ENCODE assay signal across 8 mouse cellular contexts in genomic region chr19:8820424-8820956, GRCm38 (mm10). TPM values are rescaled to one million over a fixed set of nuclear protein-coding genes. Genes with fewer than 3 reads are reported as not detected.
DNase-seq lines count a peak whose midpoint lies in the region; ATAC-seq and TF ChIP-seq lines count a peak whose summit lies in the region.

No protein-coding gene starts in this region.

- peaks cover 10% of the 10 kb centered on the region; the same call in 1 of the 2 replicates for H3K79me2 ChIP-seq in liver, adult 2 months (ENCODE audit: control insufficient read depth, insufficient read depth, low read length)

- WGBS in forebrain, embryonic 10.5 days = under 1% methylated on average over 48 of the region's 48 CpGs
- WGBS in liver, adult 2 months = under 1% methylated on average over 48 of the region's 48 CpGs
- under 1% methylated on average over 48 of the region's 48 CpGs for WGBS in small intestine, adult 2 months

- no peak for ATAC-seq in G1E (ENCODE audit: extremely low read depth, insufficient number of reproducible peaks, low FRiP score, poor library complexity, severe bottlenecking)

- peak overlapping the region; percentile 93 for H3K9ac ChIP-seq in liver, adult 2 months (ENCODE audit: low read depth, low read length)

- H3K27me3 ChIP-seq in G1E (ENCODE audit: insufficient read depth, low read length) = no peaks in the 10 kb centered on the region
- H3K27me3 ChIP-seq in forebrain, embryonic 10.5 days (ENCODE audit: poor library complexity, severe bottlenecking) = no peaks in the 10 kb centered on the region
- no peaks in the 10 kb centered on the region for H3K27me3 ChIP-seq in liver, adult 2 months (ENCODE audit: control insufficient read depth, insufficient read depth, low read length)
- H3K27me3 ChIP-seq in small intestine, adult 2 months (ENCODE audit: control insufficient read depth, insufficient read depth, low read length) = no peaks in the 10 kb centered on the region

- H3K4me1 ChIP-seq in G1E (ENCODE audit: insufficient read depth, low read depth, low read length) = peaks cover 40% of the 10 kb centered on the region
- peaks cover 48% of the 10 kb centered on the region for H3K4me1 ChIP-seq in forebrain, embryonic 10.5 days
- peaks cover 18% of the 10 kb centered on the region for H3K4me1 ChIP-seq in liver, adult 2 months (ENCODE audit: control insufficient read depth, insufficient read depth, low read length)
- peaks cover 2% of the 10 kb centered on the region; the same call in 1 of the 2 replicates for H3K4me1 ChIP-seq in small intestine, adult 2 months (ENCODE audit: control insufficient read depth, insufficient read depth, insufficient read length, low read length)

- H3K4me3 ChIP-seq in G1E (ENCODE audit: low read depth, low read length) = peak overlapping the region; percentile 84
- peak overlapping the region; percentile 81 for H3K4me3 ChIP-seq in forebrain, embryonic 10.5 days
- peak overlapping the region; percentile 76 for H3K4me3 ChIP-seq in liver, adult 2 months (ENCODE audit: insufficient read depth, low read depth, low read length)
- peak overlapping the region; percentile 96 for H3K4me3 ChIP-seq in small intestine, adult 2 months (ENCODE audit: low read depth, low read length)

- DNase-seq in kidney, adult 11 months = peak; percentile 43
- DNase-seq in kidney, postnatal 14 days = no peak
- DNase-seq in G1E (ENCODE audit: low spot score) = no peak
- DNase-seq in forebrain, embryonic 10.5 days (ENCODE audit: extremely low spot score, low spot score) = no peak
- DNase-seq in liver, adult 2 months (ENCODE audit: extremely low read depth, low read depth, low spot score) = peak; percentile 37
- no peak for DNase-seq in MN1 (ENCODE audit: low spot score)
- DNase-seq in cerebellum, postnatal 4 days (ENCODE audit: low spot score in 2 of 2) = no peak

- TF ChIP-seq POLR2A in liver, adult 2 months (IDR thresholded peaks at IDR 0.05; ENCODE audit: extremely low read depth, insufficient read depth, low read length) = no peak
- TF ChIP-seq POLR2A in small intestine, adult 2 months (IDR thresholded peaks at IDR 0.05; ENCODE audit: low read depth, low read length) = no peak

- peak overlapping the region; percentile 97 for H3K27ac ChIP-seq in forebrain, embryonic 10.5 days
- H3K27ac ChIP-seq in liver, adult 2 months (replicated peaks; ENCODE audit: insufficient read depth, low read depth, low read length) = peak overlapping the region; percentile 84
- H3K27ac ChIP-seq in small intestine, adult 2 months (ENCODE audit: insufficient read depth, low read depth, low read length) = peak overlapping the region; percentile 98

- TF ChIP-seq CTCF in G1E (IDR thresholded peaks at IDR 0.05; ENCODE audit: low read depth, low read length) = no peak
- TF ChIP-seq CTCF in liver, adult 2 months (IDR thresholded peaks at IDR 0.05; ENCODE audit: low read depth, low read length) = no peak
- TF ChIP-seq CTCF in small intestine, adult 2 months (IDR thresholded peaks at IDR 0.05; ENCODE audit: extremely low read depth, insufficient read length, insufficient replicate concordance, low read depth, low read length) = no peak

- no peaks in the 10 kb centered on the region for H3K9me3 ChIP-seq in G1E (replicated peaks)
- no peaks in the 10 kb centered on the region for H3K9me3 ChIP-seq in forebrain, embryonic 10.5 days

- H3K36me3 ChIP-seq in G1E (replicated peaks) = peaks cover 55% of the 10 kb centered on the region
- peaks cover 53% of the 10 kb centered on the region for H3K36me3 ChIP-seq in forebrain, embryonic 10.5 days (replicated peaks)
- peaks cover 28% of the 10 kb centered on the region for H3K36me3 ChIP-seq in liver, adult 2 months (ENCODE audit: control insufficient read depth, insufficient read depth, low read length)
- peaks cover 29% of the 10 kb centered on the region for H3K36me3 ChIP-seq in small intestine, adult 2 months (ENCODE audit: control insufficient read depth, insufficient read depth, low read length)

RNA-seq across cellular contexts. Expression of gene Hnrnpul2, which starts 0.7 kb away (rescaled TPM):
- total RNA-seq in G1E (2014; fragmentation: Nextera tagmentation) (75.0 and 82.1 TPM in 2 replicates), G1E (2017) (33.7 and 45.9 TPM in 2 replicates)
- polyA plus RNA-seq in G1E (2012) = 114 and 136 TPM in 2 replicates
- 4.9 and 5.4 TPM in 2 replicates for polyA plus RNA-seq in forebrain, embryonic 10.5 days (2016; fragmentation: Nextera tagmentation; extraction: Ambion mirVana)
- total RNA-seq in liver, adult 2 months (2014; rRNA removed) = 19.5 and 19.6 TPM in 2 replicates
- 11.2 and 11.6 TPM in 2 replicates for polyA plus RNA-seq in liver, adult 2 months (2012; rRNA removed)
- 9.2 and 20.9 TPM in 2 replicates for polyA plus RNA-seq in small intestine, adult 2 months (2012; rRNA removed)

RNA-seq across cellular contexts. Expression of gene Ttc9c, which starts 1.4 kb away (rescaled TPM):
- 61.6 and 73.9 TPM in 2 replicates for total RNA-seq in G1E (2014; fragmentation: Nextera tagmentation)
- total RNA-seq in G1E (2017) = 74.7 and 76.1 TPM in 2 replicates
- polyA plus RNA-seq in G1E (2012) = 4.7 and 6.9 TPM in 2 replicates
- 82.5 and 85.5 TPM in 2 replicates for polyA plus RNA-seq in forebrain, embryonic 10.5 days (2016; fragmentation: Nextera tagmentation; extraction: Ambion mirVana)
- total RNA-seq in liver, adult 2 months (2014; rRNA removed) = 15.6 and 18.5 TPM in 2 replicates
- 8.1 and 8.3 TPM in 2 replicates for polyA plus RNA-seq in liver, adult 2 months (2012; rRNA removed)
- polyA plus RNA-seq in small intestine, adult 2 months (2012; rRNA removed) = 5.7 and 8.9 TPM in 2 replicates

RNA-seq across cellular contexts. Expression of gene AC129217.1, which starts 9.1 kb away (rescaled TPM):
- total RNA-seq in G1E (2014; fragmentation: Nextera tagmentation) (not detected in 2 replicates), G1E (2017) (3.4 and 3.7 TPM in 2 replicates)
- 102 and 115 TPM in 2 replicates for polyA plus RNA-seq in G1E (2012)
- polyA plus RNA-seq in forebrain, embryonic 10.5 days (2016; fragmentation: Nextera tagmentation; extraction: Ambion mirVana) = not detected in 2 replicates
- 6.1 and 8.2 TPM in 2 replicates for total RNA-seq in liver, adult 2 months (2014; rRNA removed)
- 1.7 TPM in 1 of 2 replicates, not detected in the other for polyA plus RNA-seq in liver, adult 2 months (2012; rRNA removed)
- 4.6 TPM in 1 of 2 replicates, not detected in the other for polyA plus RNA-seq in small intestine, adult 2 months (2012; rRNA removed)

RNA-seq across cellular contexts. Expression of gene Bscl2, which starts 16.8 kb away (rescaled TPM):
- 17.0 and 20.5 TPM in 2 replicates for total RNA-seq in G1E (2014; fragmentation: Nextera tagmentation)
- total RNA-seq in G1E (2017) = 5.5 and 6.6 TPM in 2 replicates
- 6.5 and 9.0 TPM in 2 replicates for polyA plus RNA-seq in G1E (2012)
- 47.0 and 48.0 TPM in 2 replicates for polyA plus RNA-seq in forebrain, embryonic 10.5 days (2016; fragmentation: Nextera tagmentation; extraction: Ambion mirVana)
- total RNA-seq in liver, adult 2 months (2014; rRNA removed) = 27.7 and 30.5 TPM in 2 replicates
- 131 and 137 TPM in 2 replicates for polyA plus RNA-seq in liver, adult 2 months (2012; rRNA removed)
- polyA plus RNA-seq in small intestine, adult 2 months (2012; rRNA removed) = 54.3 and 82.6 TPM in 2 replicates

RNA-seq across cellular contexts. Expression of gene Zbtb3, which starts 18.1 kb away (rescaled TPM):
- total RNA-seq in G1E (2014; fragmentation: Nextera tagmentation) (0.73 and 1.7 TPM in 2 replicates), G1E (2017) (2.7 and 3.2 TPM in 2 replicates)
- 1.7 and 1.8 TPM in 2 replicates for polyA plus RNA-seq in G1E (2012)
- polyA plus RNA-seq in forebrain, embryonic 10.5 days (2016; fragmentation: Nextera tagmentation; extraction: Ambion mirVana) = 6.6 and 6.8 TPM in 2 replicates
- 0.20 and 0.37 TPM in 2 replicates for total RNA-seq in liver, adult 2 months (2014; rRNA removed)
- 0.31 and 0.43 TPM in 2 replicates for polyA plus RNA-seq in liver, adult 2 months (2012; rRNA removed)
- polyA plus RNA-seq in small intestine, adult 2 months (2012; rRNA removed) = 0.60 and 0.86 TPM in 2 replicates

Comparison
In these comparisons a context has a peak if more than half of its experiments do, and no peak if none do; other contexts are left out.
1. DNase-seq: peak in kidney, adult 11 months (single experiment) and liver, adult 2 months (single experiment); none in kidney, postnatal 14 days (single experiment), G1E (single experiment), forebrain, embryonic 10.5 days (single experiment), MN1 (single experiment) and cerebellum, postnatal 4 days (0 of 2).
2. RNA of gene AC129217.1, which starts 9.1 kb away (polyA plus RNA-seq): 102 to 115 TPM in G1E; 4.6 TPM in small intestine, adult 2 months, not detected in forebrain, embryonic 10.5 days and 1.7 TPM in liver, adult 2 months; every median in the first group is over 10 times any median in the second.
3. Peak in every context shown above with its lines, with median percentiles within 50 percentile points of each other: H3K4me3 ChIP-seq and H3K27ac ChIP-seq.